Mouse (Mus musculus): Measurements from ENCODE around the gene Gm20897.
"Not testable (repeated sequence)": the region's sequence is repeated elsewhere in the genome, so short reads cannot be mapped to it uniquely, and the experiment has no call there.

Gm20897 gene

DNA sequence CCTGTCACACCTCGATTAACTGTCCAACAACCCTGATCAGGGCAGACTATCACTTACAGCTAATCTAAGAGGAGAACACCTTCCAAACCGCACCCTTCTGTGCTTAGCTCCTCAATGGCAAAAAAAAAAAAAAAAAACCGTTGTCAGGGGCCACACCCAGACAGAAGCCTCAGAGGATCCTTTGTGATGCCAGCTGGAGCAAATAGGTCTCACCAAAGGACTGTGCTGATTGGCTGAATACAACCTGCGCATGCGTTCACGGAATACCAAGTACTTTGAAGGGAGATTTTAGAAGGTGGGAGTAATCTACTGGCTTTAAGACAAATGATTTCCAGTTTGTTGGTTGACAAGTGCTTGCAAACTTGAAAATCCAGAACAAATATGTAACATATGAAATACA, at the start of gene Gm20897:
Gm20897 (minus strand) TSS at position 101 of the 400 bp plus-strand sequence.
- not testable (repeated sequence) for DNase-seq (ENCODE audit: low spot score in 2 of 2)

All from spleen, postnatal 4 days (tissue).